Mouse (Mus musculus): ENCODE measurements around the gene Als2cr12.

DNA sequence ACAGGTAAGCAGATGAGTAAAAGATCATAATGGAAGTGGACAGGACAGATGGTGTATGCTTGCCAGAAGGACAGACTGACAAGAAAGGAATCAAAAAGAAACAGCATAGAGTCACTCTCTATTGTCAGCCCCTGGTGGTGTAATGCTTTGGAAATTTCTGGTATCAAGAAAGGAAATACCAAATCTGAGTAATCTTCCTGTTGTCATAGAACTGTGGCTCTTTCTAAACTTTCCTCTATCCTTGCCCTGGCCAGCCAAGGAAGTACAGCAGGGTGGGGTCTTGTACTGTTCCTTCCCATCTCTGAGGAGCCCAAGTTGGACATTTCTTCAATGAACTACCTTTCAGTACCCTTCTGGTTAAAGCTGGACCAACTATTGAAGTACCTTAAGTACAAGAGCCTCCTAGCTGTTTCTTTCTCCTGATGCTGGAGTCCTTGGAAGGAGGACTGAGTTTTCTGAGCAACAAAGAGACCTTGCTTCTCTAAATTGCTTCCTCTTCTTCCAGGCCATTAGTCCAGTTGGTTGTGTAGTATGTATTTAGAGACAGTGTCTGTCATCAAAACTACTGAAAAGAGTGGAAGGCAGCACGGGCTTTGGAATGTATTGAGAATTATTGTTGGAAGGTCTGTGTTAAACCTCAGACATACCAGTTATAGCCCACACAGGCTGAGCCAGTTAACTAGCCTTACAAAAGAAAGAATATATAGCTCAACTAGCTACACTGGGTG is 31.4 kb upstream of the Als2cr12 start:
- TF ChIP-seq POLR2A (IDR thresholded peaks at IDR 0.05; ENCODE audit: control insufficient read depth, low read depth, low read length): no peak
- TF ChIP-seq CTCF (IDR thresholded peaks at IDR 0.05; ENCODE audit: control insufficient read depth, insufficient read depth, insufficient replicate concordance, low read depth, low read length): no peak

Measured in testis, adult 2 months (tissue).